Mouse (Mus musculus): ENCODE data around the gene Nkd2.

DNA sequence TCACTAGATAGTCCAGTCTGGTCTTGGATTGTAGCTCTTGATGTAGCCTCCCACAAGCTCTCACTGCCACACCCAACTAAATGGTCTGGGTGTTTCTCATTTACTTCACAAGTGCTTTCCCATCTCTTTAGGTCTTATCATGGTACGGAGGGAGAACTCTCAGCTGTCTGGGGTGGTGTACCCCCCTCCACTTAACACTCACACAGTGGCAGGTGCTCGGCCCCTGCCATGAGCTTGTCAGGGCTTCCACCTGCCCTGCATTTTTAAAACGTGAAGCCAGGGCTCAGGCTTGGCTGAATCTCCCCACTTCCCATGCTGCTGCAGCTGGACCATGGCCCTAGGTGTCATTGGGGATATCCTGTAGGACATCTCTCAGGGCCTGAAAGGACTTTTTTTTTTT is 28.5 kb downstream of the Nkd2 start:
- TF ChIP-seq CTCF (conservative IDR thresholded peaks at IDR 0.05; ENCODE audit: insufficient read depth, insufficient read length, low read depth, low read length) (no peak), POLR2A (IDR thresholded peaks at IDR 0.05; ENCODE audit: low read depth, low read length) (no peak)

All from kidney, adult 2 months (tissue).